Mouse (Mus musculus): ENCODE measurements around the gene Tcf12.

Tcf12 gene

DNA sequence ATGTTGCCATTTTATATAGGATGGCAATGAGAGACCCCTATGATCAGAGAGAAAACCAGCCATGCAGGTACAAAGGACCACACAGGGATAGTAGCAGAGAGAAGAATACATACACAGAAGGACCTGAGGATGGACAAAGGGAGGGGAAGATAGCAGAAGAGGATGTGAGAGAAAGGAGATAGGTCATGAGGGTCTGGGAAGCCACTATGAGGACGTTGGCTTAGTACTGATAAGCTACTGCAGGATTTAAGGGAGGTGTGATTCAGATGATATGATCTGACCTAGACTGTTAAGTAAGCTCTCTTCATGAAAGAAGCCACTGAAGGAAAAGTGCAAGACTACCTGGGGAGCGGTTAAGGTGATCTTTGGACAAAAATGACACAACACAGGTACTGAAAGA lies 205.1 kb downstream of the Tcf12 start:
- no peak for DNase-seq (ENCODE audit: low spot score)

- DNase-seq (ENCODE audit: low spot score), result no peak
Measured at GRCm38 (mm10) chr9:71898852-71899251, 212.8 kb downstream of the Tcf12 start.

DNA sequence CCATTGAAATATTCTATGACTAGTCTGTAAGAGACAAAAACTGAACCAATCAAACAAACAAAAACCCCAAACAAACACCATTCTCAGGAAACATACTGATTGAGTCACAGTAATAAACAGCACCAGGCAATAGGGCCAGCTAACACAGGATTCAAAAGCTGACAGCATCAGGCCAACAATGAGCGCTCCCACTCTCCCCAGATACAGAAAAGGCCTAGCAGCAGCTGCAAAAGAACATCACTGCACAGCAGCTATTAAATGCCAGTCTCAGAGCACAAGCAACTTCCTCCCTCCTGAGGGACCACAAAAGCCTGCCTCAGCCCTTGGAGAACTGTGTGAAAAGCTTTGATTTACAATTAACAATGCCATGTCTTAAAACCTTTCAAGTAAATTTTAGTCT lies 214.3 kb downstream of the Tcf12 start:
- no peak for DNase-seq (ENCODE audit: low spot score)

- DNase-seq (ENCODE audit: low spot score), result no peak
Measured at GRCm38 (mm10) chr9:71895931-71896724, 215.5 kb downstream of the Tcf12 start.

- no peak for DNase-seq (ENCODE audit: low spot score)
Measured at GRCm38 (mm10) chr9:71895291-71895690, 216.4 kb downstream of the Tcf12 start.

DNA sequence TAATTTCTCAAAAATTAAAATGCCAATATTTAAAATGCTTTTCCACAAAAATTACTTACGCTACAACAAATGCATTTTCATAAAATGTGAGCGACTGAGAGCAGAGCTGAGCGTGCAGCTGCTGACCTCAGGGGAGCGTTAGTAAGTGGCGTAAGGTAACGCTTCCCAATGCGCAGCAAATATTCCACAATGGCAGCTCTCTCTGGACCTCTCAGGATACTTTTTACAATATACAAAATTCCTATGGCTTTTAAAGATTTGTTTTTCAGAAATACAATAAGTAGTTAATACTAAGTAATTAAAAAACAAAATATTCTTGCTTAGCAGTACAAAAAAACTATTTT lies 216.8 kb downstream of the Tcf12 start:
- no peak for DNase-seq (ENCODE audit: low spot score)

- DNase-seq (ENCODE audit: low spot score), result no peak
Measured at GRCm38 (mm10) chr9:71894246-71894942, 217.3 kb downstream of the Tcf12 start.

DNA sequence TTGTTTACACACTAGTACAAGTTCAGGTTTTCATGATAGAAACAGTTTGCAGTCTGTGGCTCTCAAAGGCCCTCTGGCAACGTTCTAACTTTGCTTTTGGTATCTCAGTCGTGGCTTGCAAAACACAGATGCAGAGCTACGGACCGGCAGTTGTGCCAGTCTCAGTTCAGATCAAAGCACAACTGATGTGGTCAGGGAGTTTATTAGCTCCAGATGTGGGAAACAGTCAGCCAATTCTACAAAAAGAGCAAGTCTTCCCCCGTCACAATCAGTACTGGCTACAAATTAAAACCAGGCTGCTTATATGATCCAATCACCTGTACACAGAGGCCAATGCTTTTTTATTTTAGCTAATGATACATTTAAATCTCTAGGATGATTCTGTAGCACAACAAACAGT lies 223.2 kb downstream of the Tcf12 start:
- DNase-seq (ENCODE audit: low spot score), result no peak

- no peak for DNase-seq (ENCODE audit: low spot score)
Measured at GRCm38 (mm10) chr9:71880629-71881028, 231.0 kb downstream of the Tcf12 start.

DNA sequence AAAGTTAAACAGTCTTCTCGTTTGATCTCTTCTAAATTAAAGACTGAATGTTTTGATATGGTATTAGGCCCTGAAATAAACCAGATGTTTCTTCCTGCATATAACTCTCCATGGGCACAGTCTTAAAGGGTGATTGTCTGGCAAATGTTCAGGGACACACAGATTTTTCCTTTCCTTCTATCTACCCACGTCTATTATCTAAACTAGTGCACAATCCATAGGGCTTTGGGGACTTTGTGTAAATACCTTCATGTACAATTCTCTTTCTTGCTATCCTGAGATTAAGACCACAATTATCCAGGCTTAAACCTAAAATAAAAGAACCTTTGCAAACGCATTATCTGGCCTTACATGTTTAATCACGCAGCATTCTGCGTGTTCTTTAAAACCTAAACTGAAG lies 231.7 kb downstream of the Tcf12 start:
- DNase-seq (ENCODE audit: low spot score), result no peak

DNA sequence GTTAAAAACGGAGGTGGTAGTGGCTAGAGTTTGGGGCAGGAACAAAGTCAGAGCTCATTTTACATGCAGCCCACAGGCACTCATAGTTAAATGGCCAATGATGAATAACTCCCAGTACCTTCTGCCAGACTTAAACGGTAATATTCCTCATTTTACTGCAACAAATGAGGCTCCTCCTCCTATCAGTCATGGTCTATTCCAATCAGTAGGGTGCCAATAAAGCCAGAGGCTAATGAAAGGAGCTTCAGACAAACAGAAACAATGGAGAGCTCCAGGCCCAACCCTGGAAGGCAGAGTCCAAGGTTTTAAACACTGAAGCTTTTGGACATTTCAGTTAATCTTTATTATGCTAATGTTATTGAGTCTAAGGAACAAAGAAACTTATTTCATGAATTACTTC lies 232.3 kb downstream of the Tcf12 start:
- no peak for DNase-seq (ENCODE audit: low spot score)

DNA sequence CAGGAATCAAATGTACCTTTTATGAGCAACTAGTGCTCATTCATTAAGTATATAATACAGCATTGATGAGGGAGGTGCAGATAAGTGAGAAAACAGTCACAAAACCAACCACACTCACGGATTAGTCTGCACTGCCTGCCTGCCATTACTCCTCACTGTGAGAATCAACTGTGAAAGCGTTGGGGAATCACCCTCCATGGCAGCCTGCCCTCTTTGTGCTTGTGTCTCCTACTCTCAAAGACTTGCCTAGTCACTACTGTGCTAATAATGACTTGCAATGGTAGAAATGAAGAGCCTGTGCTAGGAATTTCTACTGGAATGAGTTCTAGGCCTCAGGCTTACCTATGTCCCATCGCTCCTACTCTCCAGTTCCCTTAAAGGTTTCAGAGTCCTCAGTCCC lies 233.8 kb downstream of the Tcf12 start:
- no peak for DNase-seq (ENCODE audit: low spot score)

DNA sequence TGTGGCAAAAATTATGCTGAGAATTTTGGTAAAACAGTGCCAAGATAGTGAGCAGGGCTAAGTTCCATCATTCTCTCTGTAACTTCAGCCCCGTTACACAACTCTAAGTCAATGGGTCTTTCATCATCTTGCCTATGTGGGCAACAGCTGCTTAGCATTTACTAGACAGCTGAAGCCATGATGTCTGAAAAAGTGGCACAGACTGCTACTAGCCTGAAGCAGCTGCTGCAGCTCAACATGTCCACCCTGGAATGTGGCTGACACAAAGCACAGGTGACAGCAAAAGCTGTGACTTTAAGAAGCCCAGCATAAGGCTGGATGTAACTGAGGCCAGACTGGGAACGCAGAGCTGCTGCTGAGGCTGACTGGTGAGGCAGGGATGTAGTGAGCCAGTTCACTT lies 236.9 kb downstream of the Tcf12 start:
- no peak for DNase-seq (ENCODE audit: low spot score)

- DNase-seq (ENCODE audit: low spot score), result no peak
Measured at GRCm38 (mm10) chr9:71874035-71874572, 237.6 kb downstream of the Tcf12 start.

DNA sequence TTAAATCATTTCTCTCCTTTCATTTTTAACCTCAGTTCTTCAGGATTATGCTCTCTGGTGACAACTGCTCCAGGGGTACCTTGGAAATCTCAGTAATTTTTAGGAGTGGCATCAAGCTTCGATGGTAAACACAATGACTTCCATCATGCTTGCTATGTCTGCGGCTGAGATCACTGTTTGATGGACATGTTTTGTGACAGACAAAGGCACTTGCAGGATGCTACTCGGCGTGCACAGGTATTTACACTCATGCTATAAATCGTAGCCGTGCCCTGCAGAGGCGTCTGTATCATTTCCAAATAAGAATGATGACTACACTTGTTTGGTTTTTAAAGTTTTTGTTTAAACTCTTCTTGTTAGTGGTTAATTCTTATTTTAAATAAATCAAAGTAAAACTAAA lies 248.3 kb downstream of the Tcf12 start:
- DNase-seq (ENCODE audit: low spot score), result no peak

- DNase-seq (ENCODE audit: low spot score), result no peak
Measured at GRCm38 (mm10) chr9:71861629-71862028, 250.0 kb downstream of the Tcf12 start.

GRCm38 (mm10) chr9:71857926-71858325 lies 253.7 kb downstream of the Tcf12 start:
- DNase-seq (ENCODE audit: low spot score), result no peak

DNA sequence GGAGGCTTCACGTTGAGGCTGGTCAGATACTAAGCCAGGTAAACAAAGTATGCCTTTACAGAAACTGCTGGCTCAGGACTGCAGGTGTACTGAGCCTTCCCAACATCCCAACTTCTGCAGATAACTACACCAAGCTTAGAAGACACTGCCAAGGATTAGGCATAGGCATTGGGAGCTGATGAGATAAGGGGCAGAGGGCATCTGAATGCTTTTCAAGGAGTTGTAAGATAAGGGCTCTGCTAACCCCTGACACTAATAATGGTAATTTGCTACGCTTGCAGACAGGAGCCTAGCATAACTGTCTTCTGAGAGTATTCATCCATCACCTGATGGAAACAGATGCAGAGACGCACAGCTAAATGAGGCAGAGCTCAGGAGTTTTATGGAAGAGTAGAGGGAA lies 257.8 kb downstream of the Tcf12 start:
- no peak for DNase-seq (ENCODE audit: low spot score)

DNA sequence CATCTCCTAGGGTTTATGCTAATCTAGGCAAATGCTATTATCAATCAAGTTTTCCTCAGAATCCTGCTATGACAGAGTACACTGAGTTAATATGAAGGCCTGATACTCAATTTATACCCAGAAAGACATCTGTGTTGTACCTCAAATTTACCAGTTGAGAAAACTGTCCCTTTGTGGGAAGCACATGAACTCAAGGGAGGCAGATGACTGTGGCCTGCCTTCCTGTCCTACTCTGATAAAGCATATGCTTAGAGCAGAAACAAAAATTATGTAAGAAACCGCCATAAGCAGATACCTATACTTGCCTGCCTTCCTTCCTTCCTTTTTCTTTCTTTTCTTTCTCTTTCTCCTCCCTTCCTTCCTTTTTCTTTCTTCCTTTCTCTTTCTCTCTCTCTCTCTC lies 261.4 kb downstream of the Tcf12 start:
- no peak for DNase-seq (ENCODE audit: low spot score)

DNA sequence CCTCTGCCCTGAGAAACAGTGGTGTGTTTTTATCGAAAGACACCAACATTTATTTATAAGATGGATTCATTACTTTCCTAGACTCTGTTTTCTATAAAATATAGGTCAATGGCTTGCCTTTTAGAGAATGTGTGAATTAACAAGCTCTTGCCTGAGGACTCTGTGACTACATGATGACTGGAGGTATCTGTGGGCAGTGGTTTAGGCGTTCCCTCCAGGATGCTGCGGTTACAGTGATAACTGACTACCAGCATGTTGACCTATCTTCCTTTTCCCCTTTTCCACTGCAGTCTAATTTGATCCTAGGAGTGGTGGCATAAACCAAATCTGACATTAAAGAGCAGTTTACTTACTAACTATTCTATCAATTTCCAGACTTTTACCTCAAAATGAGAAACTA lies 263.3 kb downstream of the Tcf12 start:
- DNase-seq (ENCODE audit: low spot score), result no peak

- DNase-seq (ENCODE audit: low spot score), result no peak
Measured at GRCm38 (mm10) chr9:71847921-71848320, 263.8 kb downstream of the Tcf12 start.

GRCm38 (mm10) chr9:71841850-71842249 lies 269.8 kb downstream of the Tcf12 start:
- DNase-seq (ENCODE audit: low spot score), result no peak

- DNase-seq (ENCODE audit: low spot score), result no peak
Measured at GRCm38 (mm10) chr9:71837366-71837765, 274.3 kb downstream of the Tcf12 start.

- DNase-seq (ENCODE audit: low spot score), result no peak
Measured at GRCm38 (mm10) chr9:71836366-71836765, 275.3 kb downstream of the Tcf12 start.
